ENCODE assay signal across 9 mouse cellular contexts in genomic region chr11:36152226-36152625, GRCm38 (mm10).
DNase-seq lines count a peak whose midpoint lies in the region; ATAC-seq and TF ChIP-seq lines count a peak whose summit lies in the region.
"Had no signal": no experiment of that assay in that cellular context is flagged by ENCODE, and none has a peak within 500 bp of the region (broad histone marks: within the 10 kb centered on the region; RNA-seq: fewer than 3 reads in every experiment).

No protein-coding gene starts in this region.

- H3K9me3 ChIP-seq in ES-E14 (ENCODE audit: control insufficient read depth, insufficient read depth, low read depth, low read length), result no peaks in the 10 kb centered on the region
- no peaks in the 10 kb centered on the region for H3K9me3 ChIP-seq in forebrain, postnatal 0 days (ENCODE audit: low read length)
- no peaks in the 10 kb centered on the region for H3K9me3 ChIP-seq in liver, postnatal 0 days (ENCODE audit: low read length)
- no peaks in the 10 kb centered on the region for H3K9me3 ChIP-seq in intestine, postnatal 0 days (ENCODE audit: control insufficient read depth)
- H3K9me3 ChIP-seq: limb, embryonic 12.5 days had no signal

- H3K36me3 ChIP-seq in ES-E14 (ENCODE audit: control insufficient read depth, insufficient read depth, low read length, poor library complexity, severe bottlenecking), result no peaks in the 10 kb centered on the region
- H3K36me3 ChIP-seq in forebrain, postnatal 0 days (ENCODE audit: insufficient read depth), result no peaks in the 10 kb centered on the region
- H3K36me3 ChIP-seq in liver, postnatal 0 days (replicated peaks; ENCODE audit: insufficient read depth, low read length), result no peaks in the 10 kb centered on the region
- no peaks in the 10 kb centered on the region for H3K36me3 ChIP-seq in intestine, postnatal 0 days (ENCODE audit: control insufficient read depth, insufficient read depth)
- H3K36me3 ChIP-seq: limb, embryonic 12.5 days had no signal

- no peak overlapping the region for H3K27ac ChIP-seq in ES-E14 (ENCODE audit: insufficient read depth, low read depth, low read length, poor library complexity, severe bottlenecking)
- no peak overlapping the region for H3K27ac ChIP-seq in forebrain, postnatal 0 days (ENCODE audit: low read depth, low read length)
- H3K27ac ChIP-seq in liver, postnatal 0 days (ENCODE audit: low read depth), result no peak overlapping the region
- no peak overlapping the region for H3K27ac ChIP-seq in intestine, postnatal 0 days (ENCODE audit: low read depth, low read length)
- H3K27ac ChIP-seq: limb, embryonic 12.5 days had no signal

- DNase-seq in frontal cortex, postnatal 10 days (ENCODE audit: low spot score in 2 of 2), result no peak
- DNase-seq in ES-E14 (ENCODE audit: low read depth, low spot score), result no peak
- peak; percentile 36 for DNase-seq in forebrain, postnatal 0 days
- DNase-seq in liver, postnatal 0 days, result peak; percentile 17
- DNase-seq in left cerebral cortex, adult 18-20 months (ENCODE audit: low spot score in 2 of 2), result no peak
- DNase-seq in adrenal gland, adult 18-20 months (ENCODE audit: low spot score in 2 of 2), result no peak

- H3K4me2 ChIP-seq in forebrain, postnatal 0 days (ENCODE audit: low read depth), result 0 out of 2 replicates have a peak overlapping the region, but pooled peaks have one; percentile 10
- no peak overlapping the region for H3K4me2 ChIP-seq in liver, postnatal 0 days (ENCODE audit: low read depth, low read length)
- no peak overlapping the region for H3K4me2 ChIP-seq in intestine, postnatal 0 days (replicated peaks; ENCODE audit: low read depth)

- no peak for TF ChIP-seq CTCF in forebrain, postnatal 0 days (IDR thresholded peaks at IDR 0.05; ENCODE audit: low read depth)
- TF ChIP-seq CTCF in liver, postnatal 0 days (IDR thresholded peaks at IDR 0.05; ENCODE audit: low read depth), result no peak
- no peak for TF ChIP-seq CTCF in intestine, postnatal 0 days (IDR thresholded peaks at IDR 0.05; ENCODE audit: low read depth)

- H3K27me3 ChIP-seq in forebrain, postnatal 0 days (ENCODE audit: insufficient read depth, low read length), result no peaks in the 10 kb centered on the region
- H3K27me3 ChIP-seq in liver, postnatal 0 days (ENCODE audit: insufficient read depth, low read length), result no peaks in the 10 kb centered on the region
- H3K27me3 ChIP-seq in intestine, postnatal 0 days (replicated peaks; ENCODE audit: control insufficient read depth, insufficient read depth, low read length), result no peaks in the 10 kb centered on the region

- peak; percentile 24 for ATAC-seq in frontal cortex, adult (ENCODE audit: low TSS enrichment)
- peak; percentile 60 for ATAC-seq in forebrain, postnatal 0 days
- ATAC-seq in liver, postnatal 0 days, result no peak
- ATAC-seq in intestine, postnatal 0 days, result no peak

- 9% methylated on average over 6 of the region's 6 CpGs for whole genome bisulfite sequencing in forebrain, postnatal 0 days
- WGBS in liver, postnatal 0 days (ENCODE audit: insufficient replicate concordance), result 6% methylated on average over 6 of the region's 6 CpGs
- 14% methylated on average over 6 of the region's 6 CpGs for WGBS in intestine, postnatal 0 days

- no peak overlapping the region for H3K4me3 ChIP-seq in ES-E14 (ENCODE audit: insufficient read depth in 1 of 2, low read depth in 1 of 2, low read length in 2 of 2, poor library complexity in 1 of 2, severe bottlenecking in 1 of 2)
- no peak overlapping the region for H3K4me3 ChIP-seq in forebrain, postnatal 0 days (ENCODE audit: low read depth, low read length)
- H3K4me3 ChIP-seq in liver, postnatal 0 days (ENCODE audit: low read depth, low read length), result no peak overlapping the region
- no peak overlapping the region for H3K4me3 ChIP-seq in intestine, postnatal 0 days (ENCODE audit: low read depth, low read length)
- H3K4me3 ChIP-seq: limb, embryonic 12.5 days had no signal

- no peak overlapping the region for H3K9ac ChIP-seq in ES-E14 (ENCODE audit: insufficient read depth, low read depth, low read length, poor library complexity, severe bottlenecking)
- no peak overlapping the region for H3K9ac ChIP-seq in forebrain, postnatal 0 days
- no peak overlapping the region for H3K9ac ChIP-seq in liver, postnatal 0 days (replicated peaks)
- H3K9ac ChIP-seq in intestine, postnatal 0 days (ENCODE audit: low read depth, low read length), result no peak overlapping the region
- H3K9ac ChIP-seq: limb, embryonic 12.5 days had no signal

- peaks cover 0 to 4% of the 10 kb centered on the region in 2 experiments; a peak in 2 of 4 replicates for H3K4me1 ChIP-seq in ES-E14 (ENCODE audit: control insufficient read depth in 2 of 2, insufficient read depth in 2 of 2, low read length in 2 of 2, poor library complexity in 1 of 2)
- no peaks in the 10 kb centered on the region for H3K4me1 ChIP-seq in forebrain, postnatal 0 days (ENCODE audit: insufficient read depth)
- H3K4me1 ChIP-seq in liver, postnatal 0 days (ENCODE audit: insufficient read depth), result no peaks in the 10 kb centered on the region
- H3K4me1 ChIP-seq in intestine, postnatal 0 days (replicated peaks; ENCODE audit: control insufficient read depth, insufficient read depth, low read length), result no peaks in the 10 kb centered on the region

- no peak for TF ChIP-seq EP300 in liver, postnatal 0 days (IDR thresholded peaks at IDR 0.05; ENCODE audit: low read depth)

- in situ Hi-C loops in ES-E14 (cut with MboI; ENCODE audit: low sequenced_read_pairs in 2 of 2, unreplicated experiment in 2 of 2), result no loop called here

TF ChIP-seq in ES-E14, 5 proteins besides CTCF, POLR2A, EP300 and RAD21:
- TF ChIP-seq HCFC1 (IDR thresholded peaks at IDR 0.05; ENCODE audit: borderline replicate concordance, insufficient read depth, low read length), result no peak
- TF ChIP-seq MAFK (IDR thresholded peaks at IDR 0.05; ENCODE audit: insufficient read depth, low read depth, low read length), result peak; percentile 75

Comparison
In these comparisons a context has a peak if more than half of its experiments do, and no peak if none do; other contexts are left out.
1. ATAC-seq: peak in frontal cortex, adult (single experiment) and forebrain, postnatal 0 days (single experiment); none in liver, postnatal 0 days (single experiment) and intestine, postnatal 0 days (single experiment).
2. DNase-seq: peak in forebrain, postnatal 0 days (single experiment) and liver, postnatal 0 days (single experiment); none in frontal cortex, postnatal 10 days (0 of 2), ES-E14 (single experiment), left cerebral cortex, adult 18-20 months (0 of 2) and adrenal gland, adult 18-20 months (0 of 2).